Mouse (Mus musculus): ENCODE measurements around the gene Rusc2. TPM values are rescaled to one million over a fixed set of nuclear protein-coding genes. Genes with fewer than 3 reads are reported as not detected.

Rusc2 gene
- polyA plus RNA-seq, 1 experiment from 2014 or later, result 75.4 TPM

DNA sequence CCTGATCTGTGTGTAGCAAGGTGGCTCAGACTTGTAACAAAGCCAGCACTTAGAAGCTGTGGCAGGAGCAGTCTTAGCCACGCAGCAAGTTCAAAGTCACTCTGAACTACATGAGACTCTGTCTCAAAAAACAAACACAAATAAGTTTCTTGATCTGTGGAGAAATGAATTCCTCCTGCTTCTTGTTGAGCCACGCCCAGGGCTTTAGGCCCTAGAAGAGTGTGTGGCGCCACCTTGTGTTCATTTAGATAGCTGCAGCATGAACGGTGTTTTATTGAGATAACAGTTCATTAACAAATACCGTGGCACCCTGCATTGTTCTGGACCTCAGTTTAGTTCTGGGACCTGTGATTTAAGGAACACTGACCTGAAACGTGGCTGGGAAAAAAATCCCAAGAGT is 38.5 kb downstream of the Rusc2 start:
- no peaks in the 10 kb centered on the region for H3K9me3 ChIP-seq
- H3K4me3 ChIP-seq (replicated peaks), result no peak overlapping the region
- peaks cover 82% of the 10 kb centered on the region for H3K36me3 ChIP-seq
- ATAC-seq, result 0 out of 2 replicates have a peak, but pooled peaks have one; percentile 12
- no peak overlapping the region; the same call in 1 of the 2 replicates for H3K9ac ChIP-seq (replicated peaks)
- peaks cover 31% of the 10 kb centered on the region for H3K27me3 ChIP-seq
- H3K4me1 ChIP-seq (replicated peaks), result peaks cover 16% of the 10 kb centered on the region
- no peak overlapping the region for H3K4me2 ChIP-seq (replicated peaks)
- WGBS, result 6% methylated on average over 6 of the region's 6 CpGs
- H3K27ac ChIP-seq, result no peak overlapping the region

GRCm38 (mm10) chr4:43421632-43422240 is 40.0 kb downstream of the Rusc2 start:
- H3K9me3 ChIP-seq, result no peaks in the 10 kb centered on the region
- H3K4me3 ChIP-seq (replicated peaks), result no peak overlapping the region
- WGBS, result 82% methylated on average over 28 of the region's 28 CpGs
- peaks cover 20% of the 10 kb centered on the region for H3K4me1 ChIP-seq (replicated peaks)
- peaks cover 46% of the 10 kb centered on the region for H3K27me3 ChIP-seq
- H3K9ac ChIP-seq (replicated peaks), result no peak overlapping the region
- no peak overlapping the region for H3K27ac ChIP-seq
- ATAC-seq, result peak; percentile 13; the same call in 1 of the 2 replicates
- peaks cover 82% of the 10 kb centered on the region for H3K36me3 ChIP-seq
- H3K4me2 ChIP-seq (replicated peaks), result no peak overlapping the region

- WGBS, result 91% methylated on average over 20 of the region's 20 CpGs
- Histone ChIP-seq H3K9ac (replicated peaks) (no peak overlapping the region), H3K9me3 (no peaks in the 10 kb centered on the region), H3K36me3 (peaks cover 72% of the 10 kb centered on the region), H3K27ac (no peak overlapping the region), H3K4me1 (replicated peaks) (peaks cover 31% of the 10 kb centered on the region), H3K27me3 (peaks cover 55% of the 10 kb centered on the region), H3K4me3 (replicated peaks) (no peak overlapping the region), H3K4me2 (replicated peaks) (no peak overlapping the region)
- ATAC-seq, result no peak
Measured at GRCm38 (mm10) chr4:43423267-43423934, 41.6 kb downstream of the Rusc2 start.

- no peak overlapping the region for H3K4me3 ChIP-seq (replicated peaks)
- WGBS, result 84% methylated on average over 9 of the region's 9 CpGs
- H3K4me2 ChIP-seq (replicated peaks), result no peak overlapping the region
- H3K4me1 ChIP-seq (replicated peaks), result peaks cover 36% of the 10 kb centered on the region
- H3K27ac ChIP-seq, result no peak overlapping the region
- H3K36me3 ChIP-seq, result peaks cover 69% of the 10 kb centered on the region
- ATAC-seq, result no peak
- H3K9ac ChIP-seq (replicated peaks), result no peak overlapping the region
- H3K9me3 ChIP-seq, result no peaks in the 10 kb centered on the region
- peaks cover 55% of the 10 kb centered on the region for H3K27me3 ChIP-seq
Measured at GRCm38 (mm10) chr4:43424072-43424471, 42.3 kb downstream of the Rusc2 start.

GRCm38 (mm10) chr4:43425197-43425596 is 43.4 kb downstream of the Rusc2 start:
- WGBS, result 24% methylated on average over 14 of the region's 14 CpGs
- Histone ChIP-seq H3K27me3 (peaks cover 55% of the 10 kb centered on the region), H3K36me3 (peaks cover 61% of the 10 kb centered on the region), H3K27ac (no peak overlapping the region), H3K9ac (replicated peaks) (peak overlapping the region; percentile 44; the same call in 1 of the 2 replicates), H3K9me3 (no peaks in the 10 kb centered on the region), H3K4me3 (replicated peaks) (no peak overlapping the region), H3K4me1 (replicated peaks) (peaks cover 30% of the 10 kb centered on the region), H3K4me2 (replicated peaks) (no peak overlapping the region)
- ATAC-seq, result no peak

GRCm38 (mm10) chr4:43425648-43426380 is 44.0 kb downstream of the Rusc2 start:
- Histone ChIP-seq H3K4me2 (replicated peaks) (no peak overlapping the region), H3K4me3 (replicated peaks) (no peak overlapping the region), H3K27me3 (peaks cover 55% of the 10 kb centered on the region), H3K4me1 (replicated peaks) (peaks cover 30% of the 10 kb centered on the region), H3K9ac (replicated peaks) (peak overlapping the region; percentile 44; the same call in 1 of the 2 replicates), H3K27ac (no peak overlapping the region), H3K36me3 (peaks cover 61% of the 10 kb centered on the region), H3K9me3 (no peaks in the 10 kb centered on the region)
- WGBS, result 19% methylated on average over 31 of the region's 31 CpGs
- ATAC-seq, result peak; percentile 3; the same call in 1 of the 2 replicates

GRCm38 (mm10) chr4:43426487-43426886 is 44.7 kb downstream of the Rusc2 start:
- 0 out of 2 replicates have a peak, but pooled peaks have one; percentile 13 for ATAC-seq
- peaks cover 55% of the 10 kb centered on the region for H3K27me3 ChIP-seq
- no peaks in the 10 kb centered on the region for H3K9me3 ChIP-seq
- H3K9ac ChIP-seq (replicated peaks), result peak overlapping the region; percentile 19; the same call in 1 of the 2 replicates
- H3K27ac ChIP-seq, result no peak overlapping the region
- no peak overlapping the region for H3K4me2 ChIP-seq (replicated peaks)
- H3K4me3 ChIP-seq (replicated peaks), result no peak overlapping the region
- H3K36me3 ChIP-seq, result peaks cover 60% of the 10 kb centered on the region
- H3K4me1 ChIP-seq (replicated peaks), result peaks cover 30% of the 10 kb centered on the region
- 43% methylated on average over 10 of the region's 10 CpGs for WGBS

- Histone ChIP-seq H3K9me3 (no peaks in the 10 kb centered on the region), H3K9ac (replicated peaks) (no peak overlapping the region), H3K4me1 (replicated peaks) (peaks cover 30% of the 10 kb centered on the region), H3K27me3 (peaks cover 50% of the 10 kb centered on the region), H3K4me2 (replicated peaks) (no peak overlapping the region), H3K36me3 (peaks cover 48% of the 10 kb centered on the region), H3K4me3 (replicated peaks) (no peak overlapping the region), H3K27ac (no peak overlapping the region)
- no peak for ATAC-seq
- WGBS, result 21% methylated on average over 23 of the region's 23 CpGs
Measured at GRCm38 (mm10) chr4:43427501-43428179, 45.9 kb downstream of the Rusc2 start.

- WGBS, result 18% methylated on average over 16 of the region's 16 CpGs
Measured at GRCm38 (mm10) chr4:43428180-43428861, 46.5 kb downstream of the Rusc2 start.

GRCm38 (mm10) chr4:43428946-43429345 is 47.2 kb downstream of the Rusc2 start, which contains the start of gene Fam166b:
TSS of gene Fam166b (minus strand) at chr4:43429134.
- H3K4me3 ChIP-seq (replicated peaks), result no peak within 1 kb of the TSS
- peaks cover 30% of the 10 kb centered on the region for H3K4me1 ChIP-seq (replicated peaks)
- peak within 1 kb of the TSS; percentile 22 for H3K4me2 ChIP-seq (replicated peaks)
- 7% methylated on average over 10 of the region's 10 CpGs for WGBS
- H3K36me3 ChIP-seq, result peaks cover 35% of the 10 kb centered on the region
- H3K27ac ChIP-seq, result no peak within 1 kb of the TSS; the same call in 1 of the 2 replicates
- peaks cover 37% of the 10 kb centered on the region for H3K27me3 ChIP-seq
- peak within 1 kb of the TSS; percentile 29; the same call in 1 of the 2 replicates for H3K9ac ChIP-seq (replicated peaks)
- ATAC-seq, result no peak
- no peaks in the 10 kb centered on the region for H3K9me3 ChIP-seq

More at GRCm38 (mm10) chr4:43428180-43428861, 46.5 kb downstream of the Rusc2 start:
- Histone ChIP-seq H3K27me3 (peaks cover 43% of the 10 kb centered on the region), H3K9ac (replicated peaks) (peak overlapping the region; percentile 29; the same call in 1 of the 2 replicates), H3K27ac (no peak overlapping the region; the same call in 1 of the 2 replicates), H3K9me3 (no peaks in the 10 kb centered on the region), H3K4me1 (replicated peaks) (peaks cover 30% of the 10 kb centered on the region), H3K4me3 (replicated peaks) (no peak overlapping the region), H3K4me2 (replicated peaks) (no peak overlapping the region), H3K36me3 (peaks cover 41% of the 10 kb centered on the region)
- ATAC-seq, result 0 out of 2 replicates have a peak, but pooled peaks have one; percentile 5

DNA sequence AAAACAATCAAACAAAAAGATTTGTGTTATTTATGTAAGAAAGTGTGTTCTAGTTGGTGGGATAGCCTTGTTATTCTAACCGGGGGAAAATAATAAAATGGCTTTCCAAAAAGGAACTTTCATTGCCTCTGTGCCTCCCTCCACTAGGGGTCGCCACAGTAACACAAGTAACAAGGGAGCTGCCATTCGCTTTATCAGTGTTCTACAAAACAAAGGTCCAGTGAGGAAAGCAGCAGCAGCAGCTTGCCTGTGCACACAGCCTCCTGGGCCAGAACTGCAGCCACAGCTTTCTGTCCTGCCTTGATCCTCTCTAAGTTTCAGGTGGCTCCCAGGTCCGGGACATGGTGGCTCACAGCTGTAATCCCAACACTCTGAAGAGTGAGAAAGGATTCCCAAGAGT is 49.9 kb downstream of the Rusc2 start:
- under 1% methylated on average over 4 of the region's 4 CpGs for WGBS
- H3K4me1 ChIP-seq (replicated peaks), result peaks cover 23% of the 10 kb centered on the region

More for the DNA sequence above, 49.9 kb downstream of the Rusc2 start:
- no peaks in the 10 kb centered on the region for H3K9me3 ChIP-seq
- H3K36me3 ChIP-seq, result peaks cover 8% of the 10 kb centered on the region
- H3K4me3 ChIP-seq (replicated peaks), result no peak overlapping the region
- H3K27me3 ChIP-seq, result peaks cover 10% of the 10 kb centered on the region
- peak; percentile 55; the same call in 1 of the 2 replicates for ATAC-seq
- no peak overlapping the region for H3K4me2 ChIP-seq (replicated peaks)
- no peak overlapping the region for H3K9ac ChIP-seq (replicated peaks)
- peak overlapping the region; percentile 83 for H3K27ac ChIP-seq

All from midbrain, embryonic 13.5 days (tissue).